Mouse (Mus musculus) kidney, postnatal 0 days (tissue): ENCODE data around the gene 1700029F12Rik. TPM values are rescaled to one million over a fixed set of nuclear protein-coding genes. Genes with fewer than 3 reads are reported as not detected.

ENCODE experiments used
- ATAC-seq: fragments of 200-750 bp; cut with Nextera tagmentation; replicated peaks from 2 replicates; pipeline ENCODE4 v1.8.0; 2017; ENCODE audit warnings: low read depth, moderate number of reproducible peaks, moderate TSS enrichment, moderate library complexity; ENCODE audit not compliant: low FRiP score
- DNase-seq: peaks from one replicate; pipeline ENCODE4 v3.0.0-alpha.2; 2016; ENCODE audit warnings: low spot score
- H3K27ac ChIP-seq: fragments of 300-500 bp; sonication (generic); 2 replicates; pipeline ENCODE4 v1.5.1; 2014; ENCODE audit warnings: mild to moderate bottlenecking
- H3K27me3 ChIP-seq: fragments of 300-500 bp; sonication (generic); 2 replicates; pipeline ENCODE4 v1.6.1; 2014; ENCODE audit warnings: low read length, mixed read lengths; ENCODE audit not compliant: insufficient read depth
- H3K36me3 ChIP-seq: fragments of 300-500 bp; sonication (generic); 2 replicates; pipeline ENCODE4 v1.6.1; 2014; ENCODE audit warnings: low read length, mixed read lengths; ENCODE audit not compliant: insufficient read depth
- H3K4me1 ChIP-seq: fragments of 300-500 bp; sonication (generic); replicated peaks from 2 replicates; pipeline ENCODE4 v1.6.1; 2014; ENCODE audit warnings: antibody characterized with exemption, low read length, mixed read lengths; ENCODE audit not compliant: insufficient read depth
- H3K4me2 ChIP-seq: fragments of 300-500 bp; sonication (generic); 2 replicates; pipeline ENCODE4 v1.6.1; 2014; ENCODE audit warnings: mild to moderate bottlenecking, low read length, moderate library complexity, mixed read lengths
- H3K4me3 ChIP-seq: fragments of 300-500 bp; sonication (generic); replicated peaks from 2 replicates; pipeline ENCODE4 v1.5.1; 2014; ENCODE audit warnings: low read depth, low read length
- H3K9ac ChIP-seq: fragments of 300-500 bp; sonication (generic); 2 replicates; pipeline ENCODE4 v1.6.1; 2014; ENCODE audit warnings: low read depth, low read length
- H3K9me3 ChIP-seq: fragments of 300-500 bp; sonication (generic); replicated peaks from 2 replicates; pipeline ENCODE4 v1.6.1; 2016; ENCODE audit warnings: low read length, inconsistent platforms, mixed read lengths
- CTCF ChIP-seq: IDR thresholded peaks from 2 replicates; pipeline ENCODE4 v1.5.1; 2016; ENCODE audit warnings: antibody characterized with exemption, low read depth, mild to moderate bottlenecking, moderate library complexity
- WGBS: fragments of 180-500 bp; shearing (Covaris S2); extraction: QIAGEN DNeasy Blood & Tissue Kit; methylation state at CpG from one replicate; pipeline ENCODE4 v1.1.7; 2014; 5-methylcytosine and 5-hydroxymethylcytosine counted together
- polyA plus RNA-seq: library from polyadenylated mRNA; unstranded; fragments of >200 nt; fragmentation: Nextera tagmentation; extraction: Ambion mirVana; gene quantifications from 2 replicates; pipeline ENCODE4 v1.2.1, GENCODE M21; 2015

Gene 1700029F12Rik
- polyA plus RNA-seq, 1 experiment from 2014 or later, result not detected

DNA sequence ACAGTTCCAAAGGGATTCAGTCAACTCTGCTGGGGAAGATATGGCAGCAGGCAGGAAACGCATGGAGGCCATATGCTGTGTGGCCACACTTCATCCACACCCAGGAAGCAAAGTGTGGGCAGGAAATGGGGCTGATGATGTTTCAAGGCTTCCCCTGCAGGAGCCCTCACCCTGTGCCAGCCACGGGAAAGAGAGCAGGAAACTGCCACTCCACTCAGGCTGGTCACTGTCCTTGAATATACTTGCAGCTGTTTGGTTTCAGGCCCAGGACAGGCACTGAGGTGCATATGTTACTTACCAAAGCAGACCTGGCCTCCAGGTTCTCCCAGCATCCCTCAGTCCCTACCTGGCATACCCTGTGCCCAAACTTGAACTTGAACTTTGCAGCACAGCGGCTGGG, 30.3 kb upstream of the 1700029F12Rik start:
- TF ChIP-seq CTCF, result no peak
- ATAC-seq (no peak), DNase-seq (no peak)
- H3K27me3 ChIP-seq, result no peaks in the 10 kb centered on the region
- H3K9me3 ChIP-seq, result no peaks in the 10 kb centered on the region
- no peaks in the 10 kb centered on the region for H3K36me3 ChIP-seq
- H3K27ac ChIP-seq, result no peak overlapping the region
- no peaks in the 10 kb centered on the region for H3K4me1 ChIP-seq
- no peak overlapping the region for H3K4me3 ChIP-seq
- no peak overlapping the region for H3K4me2 ChIP-seq
- 35% methylated on average over 3 of the region's 3 CpGs for WGBS
- no peak overlapping the region for H3K9ac ChIP-seq

DNA sequence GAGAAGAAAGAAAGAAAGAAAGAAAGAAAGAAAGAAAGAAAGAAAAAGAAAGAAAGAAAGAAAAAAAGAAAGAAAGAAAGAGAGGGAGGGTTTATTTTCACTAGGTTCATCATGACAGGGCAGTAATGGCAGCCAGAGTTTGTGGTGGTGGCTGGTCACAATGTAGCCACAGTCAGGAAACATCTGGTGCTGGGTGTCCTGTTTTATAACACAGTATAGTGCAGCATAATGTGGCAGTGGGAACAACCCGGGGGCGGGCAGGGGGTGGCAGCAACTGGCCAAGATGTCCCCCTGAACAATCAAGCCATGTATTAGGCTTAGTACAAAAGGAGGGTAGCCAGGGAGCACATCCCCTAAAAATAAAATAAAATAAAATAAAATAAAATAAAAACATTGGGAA, 29.3 kb upstream of the 1700029F12Rik start:
- Histone ChIP-seq H3K27me3 (no peaks in the 10 kb centered on the region), H3K27ac (no peak overlapping the region), H3K4me1 (no peaks in the 10 kb centered on the region), H3K4me3 (no peak overlapping the region), H3K9ac (no peak overlapping the region), H3K9me3 (no peaks in the 10 kb centered on the region), H3K36me3 (no peaks in the 10 kb centered on the region), H3K4me2 (no peak overlapping the region)
- WGBS, result 81% methylated on average over 2 of the region's 2 CpGs
- DNase-seq, result no peak
- ATAC-seq, result no peak
- no peak for TF ChIP-seq CTCF

DNA sequence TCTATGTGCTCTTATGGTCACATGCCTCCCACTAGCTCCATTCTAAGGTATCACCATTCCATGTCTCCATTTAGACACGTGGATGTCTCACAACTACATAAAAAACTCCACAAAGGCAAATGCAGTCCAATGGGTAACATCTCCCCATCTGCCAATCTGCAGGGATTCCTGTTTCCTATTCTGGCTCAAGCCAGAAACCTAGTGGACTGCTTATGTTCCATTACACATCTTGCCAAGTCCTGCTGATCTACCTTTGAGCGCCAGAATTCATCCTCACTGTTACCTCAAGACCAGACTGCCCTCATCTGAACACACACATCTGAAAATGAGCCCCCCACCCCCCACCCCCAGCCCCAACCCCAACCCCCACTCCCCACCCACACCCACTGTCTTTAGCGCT, 28.0 kb upstream of the 1700029F12Rik start:
- Histone ChIP-seq H3K4me2 (no peak overlapping the region), H3K4me1 (no peaks in the 10 kb centered on the region), H3K4me3 (no peak overlapping the region), H3K9me3 (no peaks in the 10 kb centered on the region), H3K27ac (no peak overlapping the region), H3K36me3 (no peaks in the 10 kb centered on the region), H3K9ac (no peak overlapping the region), H3K27me3 (no peaks in the 10 kb centered on the region)
- DNase-seq, result no peak
- ATAC-seq, result no peak
- TF ChIP-seq CTCF, result no peak
- WGBS, result 90% methylated on average over 3 of the region's 3 CpGs

DNA sequence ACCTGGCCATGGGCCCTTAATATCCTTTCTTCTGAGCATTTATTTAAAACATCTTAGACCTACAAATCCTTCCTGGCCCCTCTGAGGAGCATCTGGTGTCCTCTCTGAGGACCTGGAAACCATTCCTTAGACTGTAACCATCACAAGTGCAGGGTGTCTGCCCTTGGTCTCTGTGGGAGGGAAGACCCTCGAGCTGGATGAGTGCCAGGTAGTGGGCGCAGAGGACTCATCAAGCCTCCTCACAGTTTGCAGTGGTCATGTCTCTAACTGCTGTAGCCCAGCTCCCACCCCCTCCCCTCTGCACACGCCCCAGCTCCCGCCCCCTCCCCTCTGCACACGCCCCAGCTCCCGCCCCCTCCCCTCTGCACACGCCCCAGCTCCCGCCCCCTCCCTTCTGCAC, 26.2 kb upstream of the 1700029F12Rik start:
- Histone ChIP-seq H3K27ac (no peak overlapping the region), H3K4me3 (no peak overlapping the region), H3K36me3 (no peaks in the 10 kb centered on the region), H3K4me2 (no peak overlapping the region), H3K9ac (no peak overlapping the region), H3K9me3 (no peaks in the 10 kb centered on the region), H3K4me1 (no peaks in the 10 kb centered on the region), H3K27me3 (no peaks in the 10 kb centered on the region)
- ATAC-seq (no peak), DNase-seq (no peak)
- WGBS, result 59% methylated on average over 7 of the region's 8 CpGs
- no peak for TF ChIP-seq CTCF

DNA sequence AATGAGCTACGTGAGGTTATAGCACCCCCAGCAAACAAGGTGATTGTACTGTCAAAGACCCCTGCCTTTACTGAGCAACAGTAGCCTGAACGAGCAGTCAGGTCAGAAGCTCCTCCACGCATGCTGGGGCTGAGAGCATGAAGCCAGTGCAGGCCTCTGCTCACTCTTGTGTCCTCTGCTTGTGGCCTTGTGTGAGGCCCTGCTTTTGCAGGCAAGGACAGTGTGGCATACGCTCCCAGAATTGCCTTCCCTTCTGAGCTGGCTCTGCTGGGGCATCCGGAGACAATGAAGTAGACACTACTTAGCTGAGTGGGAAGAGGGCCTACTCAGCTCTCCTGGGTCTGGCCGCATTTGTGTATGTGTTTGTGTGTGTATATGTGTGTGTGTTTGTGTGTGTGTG, 25.6 kb upstream of the 1700029F12Rik start:
- no peak for DNase-seq
- Histone ChIP-seq H3K4me3 (no peak overlapping the region), H3K4me2 (no peak overlapping the region), H3K36me3 (no peaks in the 10 kb centered on the region), H3K9ac (no peak overlapping the region), H3K27ac (no peak overlapping the region), H3K4me1 (no peaks in the 10 kb centered on the region), H3K9me3 (no peaks in the 10 kb centered on the region), H3K27me3 (no peaks in the 10 kb centered on the region)
- no peak for TF ChIP-seq CTCF
- no peak for ATAC-seq
- WGBS, result 92% methylated on average over 6 of the region's 6 CpGs

DNA sequence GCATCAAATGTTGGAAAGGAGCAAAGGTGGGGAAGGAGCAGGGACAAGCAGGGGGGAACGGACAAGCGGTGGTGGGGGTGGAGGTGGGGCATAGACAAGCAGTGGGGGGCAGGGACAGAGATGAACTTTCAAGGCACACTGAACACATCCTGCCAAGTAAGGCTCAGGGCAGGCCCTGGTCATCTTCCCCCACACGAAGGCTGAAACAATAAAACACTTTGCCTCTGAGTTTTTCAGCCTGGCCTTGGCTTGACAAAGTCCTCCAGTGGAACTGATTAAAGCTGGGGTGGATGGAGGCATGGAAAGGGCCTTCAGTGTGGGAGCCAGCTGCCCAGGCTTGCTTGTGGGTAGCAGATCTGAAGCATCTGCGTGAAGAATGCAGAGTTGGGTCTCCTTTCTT, 23.7 kb upstream of the 1700029F12Rik start:
- no peaks in the 10 kb centered on the region for H3K9me3 ChIP-seq
- DNase-seq (no peak), ATAC-seq (no peak)
- 25% methylated on average over 4 of the region's 4 CpGs for whole genome bisulfite sequencing
- H3K27me3 ChIP-seq, result no peaks in the 10 kb centered on the region
- H3K4me2 ChIP-seq, result no peak overlapping the region
- no peak overlapping the region for H3K27ac ChIP-seq
- H3K9ac ChIP-seq, result no peak overlapping the region
- no peaks in the 10 kb centered on the region for H3K36me3 ChIP-seq
- no peaks in the 10 kb centered on the region for H3K4me1 ChIP-seq
- TF ChIP-seq CTCF, result no peak
- no peak overlapping the region for H3K4me3 ChIP-seq

DNA sequence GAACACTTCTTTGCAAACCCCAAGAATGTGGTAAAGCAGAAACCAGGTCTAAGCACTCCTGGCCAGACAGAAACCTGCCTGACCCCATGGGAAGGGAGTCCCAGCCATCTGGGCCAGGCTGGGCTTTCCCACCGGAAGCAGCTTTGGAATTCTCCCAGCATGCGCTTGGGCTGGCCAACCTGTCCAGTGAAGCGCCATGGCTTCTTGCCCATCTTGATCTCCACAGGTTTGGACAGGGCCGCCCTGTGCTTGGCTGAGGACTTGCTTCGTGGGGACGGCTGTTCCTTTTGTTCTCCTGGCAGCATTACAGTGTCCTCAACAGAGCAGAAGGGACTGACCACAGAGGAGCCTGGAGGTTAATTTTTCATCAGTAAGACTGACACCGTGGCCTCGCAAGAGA, 19.7 kb upstream of the 1700029F12Rik start:
- WGBS, result 50% methylated on average over 8 of the region's 8 CpGs
- no peak for TF ChIP-seq CTCF
- no peaks in the 10 kb centered on the region for H3K9me3 ChIP-seq
- no peak overlapping the region for H3K9ac ChIP-seq
- no peak overlapping the region for H3K27ac ChIP-seq
- no peaks in the 10 kb centered on the region for H3K36me3 ChIP-seq
- no peak overlapping the region for H3K4me2 ChIP-seq
- DNase-seq (no peak), ATAC-seq (no peak)
- no peaks in the 10 kb centered on the region for H3K27me3 ChIP-seq
- no peaks in the 10 kb centered on the region for H3K4me1 ChIP-seq
- no peak overlapping the region for H3K4me3 ChIP-seq
